Comparison of ENCODE assay signal across 11 mouse cellular contexts in the genomic region with DNA sequence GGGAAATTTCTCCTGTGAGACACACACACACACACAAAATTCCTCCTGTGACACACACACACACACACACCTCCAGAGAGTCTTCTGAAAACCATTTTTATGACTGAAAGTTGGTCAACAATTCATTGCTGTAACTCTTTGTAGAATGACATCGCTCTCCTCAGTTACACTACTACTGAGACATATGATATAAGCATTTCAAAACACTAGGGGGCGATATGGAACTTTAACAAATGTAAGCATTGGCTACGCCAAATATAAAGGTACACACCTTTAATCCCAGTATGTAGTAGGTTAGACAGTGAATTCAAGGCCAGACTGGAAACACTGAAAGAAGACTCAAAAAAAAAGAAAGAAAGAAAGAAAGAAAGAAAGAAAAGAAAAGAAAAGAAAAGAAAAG. TPM values are rescaled to one million over a fixed set of nuclear protein-coding genes. Genes with fewer than 3 reads are reported as not detected.
DNase-seq lines count a peak whose midpoint lies in the region; ATAC-seq and TF ChIP-seq lines count a peak whose summit lies in the region.
"Had no signal": no experiment of that assay in that cellular context is flagged by ENCODE, and none has a peak within 500 bp of the region (broad histone marks: within the 10 kb centered on the region; RNA-seq: fewer than 3 reads in every experiment).

No protein-coding gene starts in this region.

- intact Hi-C loops in gastrocnemius, postnatal 14 days (cut with DNase I; ENCODE audit: low total_unique reads) = no loop called here

- no peak for DNase-seq in layer of hippocampus, adult 2 months (ENCODE audit: low spot score in 2 of 2)
- DNase-seq in layer of hippocampus, adult 11-12 months (ENCODE audit: low spot score) = no peak
- DNase-seq in MEL (ENCODE audit: low read depth, low spot score) = peak; percentile 67
- no peak for DNase-seq in gastrocnemius, postnatal 14 days
- DNase-seq in urinary bladder, postnatal 25 days (ENCODE audit: low spot score) = no peak
- DNase-seq: cerebellum, adult 18-20 months; liver, embryonic 13.5 days had no signal

- no peak overlapping the region for H3K9ac ChIP-seq in MEL (ENCODE audit: control insufficient read depth, low read depth, low read length, poor library complexity, severe bottlenecking)
- no peak overlapping the region for H3K9ac ChIP-seq in kidney, embryonic 16.5 days (replicated peaks; ENCODE audit: low read length)
- H3K9ac ChIP-seq: heart, embryonic 15.5 days; liver, embryonic 13.5 days had no signal

- peak; percentile 68 for TF ChIP-seq CTCF in layer of hippocampus, adult 2 months (conservative IDR thresholded peaks at IDR 0.05)
- TF ChIP-seq CTCF in MEL (IDR thresholded peaks at IDR 0.05 in 2 of 3, conservative IDR thresholded peaks at IDR 0.05 in 1 of 3; ENCODE audit: control insufficient read depth in 1 of 3, insufficient read depth in 1 of 3, low read depth in 2 of 3, low read length in 3 of 3, poor library complexity in 1 of 3, severe bottlenecking in 1 of 3) = peak in 2 of 3 experiments; percentile 39 to 59; a peak in 3 of 6 replicates

- WGBS in kidney, embryonic 16.5 days = 70% methylated on average over 3 of the region's 3 CpGs

- H3K4me2 ChIP-seq in kidney, embryonic 16.5 days (replicated peaks; ENCODE audit: low read depth, low read length) = no peak overlapping the region
- H3K4me2 ChIP-seq: heart, embryonic 15.5 days; liver, embryonic 13.5 days had no signal

- H3K27me3 ChIP-seq in MEL (ENCODE audit: control insufficient read depth in 1 of 2, insufficient read depth in 2 of 2, low read length in 2 of 2) = no peaks in the 10 kb centered on the region
- H3K27me3 ChIP-seq in kidney, embryonic 16.5 days (ENCODE audit: insufficient read depth, low read length) = no peaks in the 10 kb centered on the region
- H3K27me3 ChIP-seq: heart, embryonic 15.5 days; liver, embryonic 13.5 days had no signal

- no peaks in the 10 kb centered on the region for H3K9me3 ChIP-seq in MEL (replicated peaks; ENCODE audit: insufficient read depth, low read length)
- H3K9me3 ChIP-seq in kidney, embryonic 16.5 days (ENCODE audit: low read length) = no peaks in the 10 kb centered on the region
- H3K9me3 ChIP-seq: heart, embryonic 15.5 days; liver, embryonic 13.5 days had no signal

- ATAC-seq in common myeloid progenitor, adult 5-6 weeks (replicated peaks; ENCODE audit: low read depth, poor library complexity, severe bottlenecking) = peak; percentile 86
- peak; percentile 95 for ATAC-seq in megakaryocyte-erythroid progenitor cell, adult 5-6 weeks (replicated peaks; ENCODE audit: low FRiP score, low TSS enrichment, poor library complexity, severe bottlenecking)
- no peak for ATAC-seq in kidney, embryonic 16.5 days (ENCODE audit: low FRiP score, low TSS enrichment)

- H3K79me2 ChIP-seq in MEL (ENCODE audit: control insufficient read depth, insufficient read depth, low read length, poor library complexity) = peaks cover 2% of the 10 kb centered on the region; the same call in 1 of the 2 replicates

- no peak overlapping the region for H3K4me3 ChIP-seq in layer of hippocampus, adult 2 months
- H3K4me3 ChIP-seq in MEL (ENCODE audit: control insufficient read depth in 1 of 2, insufficient read depth in 1 of 2, low read depth in 2 of 2, low read length in 2 of 2) = no peak overlapping the region
- no peak overlapping the region for H3K4me3 ChIP-seq in kidney, embryonic 16.5 days (ENCODE audit: low read length)
- H3K4me3 ChIP-seq: heart, embryonic 15.5 days; liver, embryonic 13.5 days had no signal

- no peak for TF ChIP-seq POLR2A in MEL (IDR thresholded peaks at IDR 0.05; ENCODE audit: control insufficient read depth in 1 of 2, insufficient read depth in 1 of 2, low read depth in 1 of 2, low read length in 2 of 2, poor library complexity in 1 of 2)

- no peaks in the 10 kb centered on the region; a peak in 1 of 4 replicates for H3K36me3 ChIP-seq in MEL (ENCODE audit: control insufficient read depth in 1 of 2, insufficient read depth in 2 of 2, low read length in 2 of 2)
- no peaks in the 10 kb centered on the region for H3K36me3 ChIP-seq in kidney, embryonic 16.5 days (ENCODE audit: insufficient read depth, low read length)
- H3K36me3 ChIP-seq: heart, embryonic 15.5 days; liver, embryonic 13.5 days had no signal

- no peaks in the 10 kb centered on the region for H3K4me1 ChIP-seq in MEL (ENCODE audit: control insufficient read depth in 1 of 2, insufficient read depth in 2 of 2, low read length in 2 of 2)
- 0 out of 2 replicates have a peak, but pooled peaks cover 3% of the 10 kb centered on the region for H3K4me1 ChIP-seq in kidney, embryonic 16.5 days (ENCODE audit: insufficient read depth, low read length)
- H3K4me1 ChIP-seq: liver, embryonic 13.5 days had no signal

- no peak for TF ChIP-seq EP300 in MEL (IDR thresholded peaks at IDR 0.05; ENCODE audit: low read depth in 1 of 2, low read length in 2 of 2)

- TF ChIP-seq RAD21 in MEL (IDR thresholded peaks at IDR 0.05; ENCODE audit: low read depth, low read length) = peak; percentile 51

- H3K27ac ChIP-seq in layer of hippocampus, adult 2 months = no peak overlapping the region
- H3K27ac ChIP-seq in MEL (ENCODE audit: control insufficient read depth, low read depth, low read length) = no peak overlapping the region
- H3K27ac ChIP-seq in kidney, embryonic 16.5 days (ENCODE audit: low read length) = no peak overlapping the region
- H3K27ac ChIP-seq: heart, embryonic 15.5 days; liver, embryonic 13.5 days had no signal

TF ChIP-seq in MEL, 35 proteins besides CTCF, POLR2A, EP300 and RAD21:
- no peak for TF ChIP-seq MEF2A (IDR thresholded peaks at IDR 0.05; ENCODE audit: extremely low read depth, insufficient replicate concordance, low read depth, low read length, poor library complexity, severe bottlenecking)
- TF ChIP-seq E2F4 (IDR thresholded peaks at IDR 0.05; ENCODE audit: borderline replicate concordance, low read depth, low read length) = no peak
- peak; percentile 34; the same call in 1 of the 2 replicates for TF ChIP-seq SMC3 (IDR thresholded peaks at IDR 0.05; ENCODE audit: low read depth, low read length)
- TF ChIP-seq MXI1 (IDR thresholded peaks at IDR 0.05; ENCODE audit: low read depth, low read length) = no peak

RNA-seq across cellular contexts. Expression of a gene that starts 18.7 kb away (rescaled TPM):
- total RNA-seq in layer of hippocampus, adult 2 months (2021) = 10 to 100 TPM; 56.7 to 57.9 TPM
- total RNA-seq in MEL (2012; rRNA removed) = 9.7 and 11.8 TPM in 2 replicates
- polyA plus RNA-seq in MEL (2012; ENCODE audit: insufficient read depth in 1 of 2, insufficient read length in 2 of 2, low read depth in 1 of 2, low replicate concordance in 2 of 2, missing spikeins in 1 of 2) = 100 to 1,000 TPM in 1 of 2 experiments, 10 to 100 TPM in 1; 15.4 to 200 TPM
- total RNA-seq in common myeloid progenitor, adult 5-6 weeks (2017) = 59.1 and 67.6 TPM in 2 replicates
- 47.6 and 49.7 TPM in 2 replicates for total RNA-seq in megakaryocyte-erythroid progenitor cell, adult 5-6 weeks (2014; fragmentation: Nextera tagmentation)
- 32.2 and 53.2 TPM in 2 replicates for total RNA-seq in megakaryocyte-erythroid progenitor cell, adult 5-6 weeks (2017)
- total RNA-seq in gastrocnemius, postnatal 14 days (2021) = 10 to 100 TPM; 14.6 to 16.3 TPM
- polyA plus RNA-seq in kidney, embryonic 16.5 days (2015; fragmentation: Nextera tagmentation; extraction: Ambion mirVana) = 30.1 and 35.6 TPM in 2 replicates
